Mouse (Mus musculus) liver, postnatal 0 days (tissue): ENCODE measurements around the gene Zfp213. TPM values are rescaled to one million over a fixed set of nuclear protein-coding genes. Genes with fewer than 3 reads are reported as not detected.
A peak's percentile ranks its signal among the peaks of the same experiment; 100 is the strongest.

Experiments used
- ATAC-seq: fragments of 200-750 bp; cut with Nextera tagmentation; 2 replicates; pipeline ENCODE4 v1.8.0; 2017; ENCODE audit warnings: mild to moderate bottlenecking, moderate library complexity
- DNase-seq: peaks from one replicate; pipeline ENCODE4 v3.0.0-alpha.2; 2016
- H3K27ac ChIP-seq: fragments of 300-500 bp; sonication (generic); 2 replicates; pipeline ENCODE4 v1.5.1; 2014; ENCODE audit warnings: antibody characterized with exemption, moderate library complexity, mild to moderate bottlenecking, low read depth
- H3K27me3 ChIP-seq: fragments of 300-500 bp; sonication (generic); 2 replicates; pipeline ENCODE4 v1.6.1; 2014; ENCODE audit warnings: low read length, control low read depth, mixed read lengths; ENCODE audit not compliant: insufficient read depth
- H3K36me3 ChIP-seq: fragments of 300-500 bp; sonication (generic); replicated peaks from 2 replicates; pipeline ENCODE4 v1.6.1; 2014; ENCODE audit warnings: mild to moderate bottlenecking, control low read depth, low read length, moderate library complexity, mixed read lengths; ENCODE audit not compliant: insufficient read depth
- H3K4me1 ChIP-seq: fragments of 300-500 bp; sonication (generic); 2 replicates; pipeline ENCODE4 v1.6.1; 2014; ENCODE audit warnings: antibody characterized with exemption, mild to moderate bottlenecking, control low read depth; ENCODE audit not compliant: insufficient read depth
- H3K4me2 ChIP-seq: fragments of 300-500 bp; sonication (generic); 2 replicates; pipeline ENCODE4 v1.6.1; 2014; ENCODE audit warnings: low read depth, mild to moderate bottlenecking, low read length, moderate library complexity, mixed read lengths
- H3K4me3 ChIP-seq: fragments of 300-500 bp; sonication (generic); 2 replicates; pipeline ENCODE4 v1.5.1; 2014; ENCODE audit warnings: low read depth, low read length
- H3K9ac ChIP-seq: fragments of 300-500 bp; sonication (generic); replicated peaks from 2 replicates; pipeline ENCODE4 v1.6.1; 2014; ENCODE audit warnings: mild to moderate bottlenecking, moderate library complexity
- H3K9me3 ChIP-seq: fragments of 300-500 bp; sonication (generic); 2 replicates; pipeline ENCODE4 v1.6.1; 2016; ENCODE audit warnings: mild to moderate bottlenecking, control low read depth, low read length, mixed read lengths
- CTCF ChIP-seq: sonication (generic); IDR thresholded peaks from 2 replicates; pipeline ENCODE4 v1.5.1; 2016; ENCODE audit warnings: antibody characterized with exemption, low read depth
- EP300 ChIP-seq: IDR thresholded peaks from 2 replicates; pipeline ENCODE4 v1.6.1; 2016; ENCODE audit warnings: antibody characterized with exemption, low read depth, mild to moderate bottlenecking
- WGBS: fragments of 180-500 bp; shearing (Covaris S2); extraction: QIAGEN DNeasy Blood & Tissue Kit; methylation state at CpG from one replicate; pipeline ENCODE4 v1.1.7; 2014; ENCODE audit not compliant: insufficient replicate concordance; 5-methylcytosine and 5-hydroxymethylcytosine counted together
- polyA plus RNA-seq: library from polyadenylated mRNA; unstranded; fragments of >200 nt; fragmentation: Nextera tagmentation; extraction: Ambion mirVana; gene quantifications from 2 replicates; pipeline ENCODE4 v1.2.1, GENCODE M21; 2015

Zfp213 gene
- polyA plus RNA-seq, 1 experiment from 2014 or later: 5.5 TPM

DNA sequence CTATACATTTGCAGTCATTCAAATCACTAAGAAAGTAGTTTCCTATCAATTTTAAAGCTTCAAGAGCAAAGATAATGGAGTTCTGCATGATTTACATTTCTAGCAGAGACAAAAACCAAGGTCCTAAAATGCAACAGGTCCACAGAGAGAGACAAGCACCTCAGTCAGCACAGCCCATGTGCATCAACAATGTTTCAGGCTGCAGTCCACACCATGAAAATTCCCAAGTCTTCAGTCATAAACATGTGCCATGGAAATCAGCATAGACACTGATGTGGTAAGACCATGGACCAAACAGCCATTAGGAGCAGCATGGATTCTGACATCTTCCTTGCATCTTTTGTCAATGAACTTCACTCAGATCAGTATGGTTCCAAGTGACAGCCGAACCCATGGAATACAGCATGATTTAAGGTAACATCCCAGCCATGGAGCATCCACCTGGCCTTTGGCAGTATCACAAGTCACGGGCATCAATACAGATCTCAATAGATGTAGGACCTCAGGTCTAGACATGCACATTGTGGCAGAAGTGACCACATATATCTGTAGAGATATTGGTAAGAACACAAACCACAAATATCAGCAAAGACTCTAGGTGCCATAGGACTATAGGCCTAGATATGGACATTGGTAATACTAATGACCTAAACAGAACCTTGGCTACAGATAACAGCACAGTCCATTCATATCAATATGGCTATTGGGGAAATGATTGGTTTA is 45.2 kb downstream of the Zfp213 start:
- Histone ChIP-seq H3K9me3 (no peaks in the 10 kb centered on the region), H3K36me3 (no peaks in the 10 kb centered on the region), H3K9ac (no peak overlapping the region), H3K27me3 (no peaks in the 10 kb centered on the region), H3K4me2 (no peak overlapping the region), H3K4me3 (no peak overlapping the region), H3K27ac (no peak overlapping the region), H3K4me1 (no peaks in the 10 kb centered on the region)
- WGBS: 68% methylated on average over 2 of the region's 2 CpGs
- TF ChIP-seq CTCF: no peak
- TF ChIP-seq EP300: no peak
- no peak for DNase-seq
- 0 out of 2 replicates have a peak, but pooled peaks have one; percentile 19 for ATAC-seq

Other genes with a start within 250 kb of the Zfp213 start
- not detected in 2 replicates for gene Vmn2r115, start 220.5 kb downstream of the Zfp213 start, polyA plus RNA-seq
- not detected in 2 replicates for gene Vmn2r116, start 179.6 kb downstream of the Zfp213 start, polyA plus RNA-seq
- gene Vmn2r117, start 84.5 kb downstream of the Zfp213 start, polyA plus RNA-seq: not detected in 2 replicates
- 1.1 and 1.4 TPM in 2 replicates for gene Zfp13, start 35.2 kb upstream of the Zfp213 start, polyA plus RNA-seq
- gene Zscan10, start 36.6 kb upstream of the Zfp213 start, polyA plus RNA-seq: not detected in 2 replicates
- gene Mmp25, start 81.0 kb upstream of the Zfp213 start, polyA plus RNA-seq: 0.49 and 0.67 TPM in 2 replicates
- 0.05 and 0.31 TPM in 2 replicates for gene Bicdl2, start 96.3 kb upstream of the Zfp213 start, polyA plus RNA-seq
- 26.6 and 28.6 TPM in 2 replicates for gene Hcfc1r1, start 109.4 kb upstream of the Zfp213 start, polyA plus RNA-seq
- 8.5 and 10.3 TPM in 2 replicates for gene Thoc6, start 109.6 kb upstream of the Zfp213 start, polyA plus RNA-seq
- 28.1 and 29.7 TPM in 2 replicates for gene Tnfrsf12a, start 113.2 kb upstream of the Zfp213 start, polyA plus RNA-seq
- 0.94 and 1.3 TPM in 2 replicates for gene Cldn6, start 115.0 kb upstream of the Zfp213 start, polyA plus RNA-seq
- gene Cldn9, start 119.8 kb upstream of the Zfp213 start, polyA plus RNA-seq: 0.09 and 0.12 TPM in 2 replicates
- not detected in 2 replicates for gene 1520401A03Rik, start 158.5 kb upstream of the Zfp213 start, polyA plus RNA-seq
- gene Pkmyt1, start 162.1 kb upstream of the Zfp213 start, polyA plus RNA-seq: 12.5 and 13.9 TPM in 2 replicates
- 4.0 and 4.3 TPM in 2 replicates for gene Paqr4, start 176.6 kb upstream of the Zfp213 start, polyA plus RNA-seq
- gene Kremen2, start 181.6 kb upstream of the Zfp213 start, polyA plus RNA-seq: not detected in 2 replicates
- 11.9 TPM in 2 replicates for gene Flywch1, start 207.4 kb upstream of the Zfp213 start, polyA plus RNA-seq
- gene Flywch2, start 221.8 kb upstream of the Zfp213 start, polyA plus RNA-seq: 2.3 and 2.4 TPM in 2 replicates
- 132 and 137 TPM in 2 replicates for gene Srrm2, start 226.3 kb upstream of the Zfp213 start, polyA plus RNA-seq